Mouse (Mus musculus) cerebellum, adult 2 months (tissue): Measurements from ENCODE around the gene Arid1b.

Source experiments
- CTCF ChIP-seq: fragments of 200-500 bp; IDR thresholded peaks from 2 replicates; pipeline ENCODE4 v1.5.1; 2011; ENCODE audit warnings: low read depth, mild to moderate bottlenecking, control low read depth, low read length, moderate library complexity, borderline replicate concordance; ENCODE audit not compliant: insufficient read depth
- POLR2A ChIP-seq: fragments of 200-500 bp; IDR thresholded peaks from 2 replicates; pipeline ENCODE4 v1.6.1; 2011; ENCODE audit warnings: low read length, control low read depth, borderline replicate concordance; ENCODE audit not compliant: insufficient read depth

- TF ChIP-seq CTCF, result no peak
- no peak for TF ChIP-seq POLR2A
Measured at GRCm38 (mm10) chr17:5052091-5052799, 58.1 kb downstream of the Arid1b start.
